Mouse (Mus musculus) erythroid progenitor cell, adult 5-6 weeks (primary cell): ENCODE results near the gene Tcf7. TPM values are rescaled to one million over a fixed set of nuclear protein-coding genes. Genes with fewer than 3 reads are reported as not detected.

ENCODE experiments used
- ATAC-seq: replicated peaks from 2 replicates; pipeline ENCODE4 v1.8.0; 2016; ENCODE audit warnings: moderate number of reproducible peaks, mild to moderate bottlenecking, moderate TSS enrichment, inconsistent platforms; ENCODE audit not compliant: poor library complexity, low FRiP score, severe bottlenecking
- total RNA-seq, 2 experiments: library from RNA; stranded (forward) in 1 of 2; stranded (reverse) in 1 of 2; fragments of 150-400 nt in 1 of 2; fragments of 186-747, 209-891 nt in 1 of 2; gene quantifications; 2 replicates each; pipeline versions ENCODE4 v1.2.3 to v1.2.4; 2015 to 2017; ENCODE audit warnings: low replicate concordance in 2 of 2

Tcf7 gene
- total RNA-seq, 2 experiments from 2014 or later = 1.4 to 22.6 TPM

DNA sequence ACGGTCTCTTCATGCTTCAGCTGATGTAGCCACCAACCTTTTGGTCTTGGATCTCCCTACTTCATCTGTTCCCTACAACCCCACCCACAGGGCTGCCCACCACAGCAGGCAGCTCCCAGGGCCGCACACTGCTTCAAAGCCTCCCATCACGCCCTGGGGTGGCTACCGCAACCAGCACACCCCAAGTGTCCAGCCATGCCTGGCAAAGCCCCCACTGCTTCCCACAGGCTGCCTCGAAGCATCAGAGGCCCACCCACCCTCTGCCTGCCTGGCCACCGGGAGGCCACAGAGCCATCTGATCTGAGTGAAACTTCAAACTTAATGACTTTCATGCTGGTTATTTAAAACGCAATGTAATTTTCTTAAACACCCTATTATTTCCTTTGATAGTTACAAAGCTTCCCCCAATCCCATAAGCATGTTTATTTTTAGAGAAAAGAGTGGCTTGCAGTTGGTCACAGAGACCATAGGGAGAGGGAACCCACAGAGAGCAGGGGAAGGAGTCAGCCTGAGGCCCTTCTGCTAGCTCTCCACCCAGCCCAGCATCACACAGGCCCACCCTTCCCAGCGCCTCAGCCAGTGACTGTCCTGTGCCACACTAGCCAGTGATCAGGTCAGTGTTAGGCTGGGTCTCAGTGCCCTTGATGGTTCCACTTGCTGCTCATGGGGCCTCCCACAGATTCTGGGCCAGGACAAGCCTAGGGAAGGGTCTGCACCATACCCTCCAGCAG is 10.9 kb downstream of the Tcf7 start:
- ATAC-seq = no peak

DNA sequence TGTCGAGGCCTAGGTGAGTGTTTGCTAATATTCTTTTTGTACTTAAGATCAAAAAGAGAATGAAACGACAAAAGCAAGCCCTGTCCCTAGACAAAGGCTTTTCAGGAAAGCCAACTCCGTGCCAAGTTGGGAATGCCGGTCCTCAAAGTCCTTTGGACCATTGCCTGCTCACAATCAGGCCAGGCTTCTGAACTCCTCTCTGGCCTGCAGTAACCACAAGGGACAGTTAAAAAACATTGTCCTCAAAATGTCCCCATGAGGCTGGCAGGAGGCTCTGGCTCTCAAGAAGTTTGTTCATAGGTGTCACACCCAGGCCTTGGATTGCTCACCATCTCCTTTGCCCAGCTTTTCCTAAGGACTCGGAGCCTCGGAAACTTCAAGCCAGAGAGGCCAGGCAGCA is 13.0 kb downstream of the Tcf7 start:
- no peak for ATAC-seq

DNA sequence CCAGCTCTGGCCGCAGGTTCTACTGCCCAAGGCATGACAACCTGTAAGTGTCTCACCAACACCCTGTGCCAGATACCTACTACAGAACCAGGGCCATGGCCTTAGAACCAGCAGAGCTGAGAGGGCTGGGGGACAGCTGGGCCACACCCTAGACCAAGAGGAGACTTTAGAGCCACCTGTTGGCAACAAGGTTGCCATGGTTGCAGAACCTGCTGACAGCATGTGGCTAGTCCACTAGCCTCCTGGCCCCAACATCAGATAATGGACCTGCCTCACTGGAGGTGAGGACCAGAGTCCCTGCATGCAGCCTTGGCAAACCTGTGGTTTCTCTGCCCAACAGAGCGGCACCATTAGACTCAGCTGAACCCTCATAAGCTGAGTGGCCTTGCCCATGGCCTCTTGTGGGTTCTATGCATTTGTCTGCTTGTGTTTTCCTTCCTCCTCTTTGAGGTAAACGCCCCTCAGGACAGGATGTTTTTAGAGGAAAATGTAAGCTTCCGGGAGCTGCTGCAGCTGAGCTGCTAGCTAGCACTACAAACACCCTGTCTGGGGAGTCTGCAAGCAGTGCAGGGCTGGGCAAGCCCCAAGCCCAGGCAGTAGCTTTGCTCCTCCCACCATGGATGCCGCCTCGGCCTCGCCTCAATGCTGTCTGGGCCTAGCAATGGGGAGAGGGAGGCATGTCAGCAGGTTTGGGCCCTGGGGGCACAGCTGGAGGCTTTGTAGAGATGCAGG is 14.5 kb downstream of the Tcf7 start:
- no peak for ATAC-seq

DNA sequence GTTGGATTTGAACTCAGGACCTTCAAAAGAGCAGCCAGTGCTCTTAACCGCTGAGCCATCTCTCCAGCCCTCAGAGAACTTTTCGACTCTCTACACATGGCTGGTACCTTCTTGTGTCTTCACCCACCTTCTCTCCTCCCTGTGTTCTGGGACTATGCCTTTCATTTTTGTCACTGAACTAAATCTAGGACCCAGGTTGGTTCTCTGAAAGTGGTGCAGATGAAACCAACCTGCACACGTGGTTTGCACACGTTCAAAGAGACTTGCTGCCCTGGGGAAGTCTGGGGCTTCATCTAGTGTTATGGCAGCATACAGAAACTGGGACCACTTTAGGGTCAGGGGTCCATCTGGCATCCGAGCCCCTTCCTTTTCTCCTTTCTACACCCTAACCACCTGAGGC is 15.5 kb downstream of the Tcf7 start:
- no peak for ATAC-seq

DNA sequence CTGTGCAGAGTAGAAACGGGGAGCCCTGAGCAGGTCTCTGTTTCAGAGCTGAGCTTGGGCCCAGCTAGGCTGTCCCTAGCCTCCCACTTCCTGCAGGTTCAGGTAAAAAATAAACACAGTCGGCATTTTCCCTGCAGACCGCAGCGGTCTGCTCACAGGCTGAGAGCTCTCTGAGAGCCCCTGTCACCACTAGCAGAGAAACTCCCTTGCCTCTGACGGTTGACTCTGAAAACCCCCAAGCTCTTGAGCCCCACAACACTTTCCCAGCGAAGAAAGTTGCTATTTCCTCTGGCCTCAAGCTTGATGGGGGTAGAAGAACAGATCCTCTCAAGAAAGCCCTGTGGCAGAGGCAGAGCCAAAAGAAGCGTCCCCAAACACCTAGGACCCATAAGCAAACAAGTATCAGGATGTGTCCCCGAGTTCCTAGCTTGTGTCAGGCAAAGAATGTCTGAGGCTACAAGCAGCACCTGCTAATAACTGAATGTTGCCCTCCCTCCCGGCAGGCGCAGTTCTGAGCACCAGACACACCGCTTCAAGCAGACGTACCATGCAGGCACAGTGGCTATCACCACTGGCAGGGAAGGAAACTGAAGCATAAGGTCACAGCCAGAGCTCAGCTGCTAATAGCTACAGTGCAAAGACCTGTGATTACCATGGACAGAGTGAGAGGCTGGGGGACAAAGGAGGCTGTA is 17.1 kb downstream of the Tcf7 start:
- ATAC-seq = no peak

DNA sequence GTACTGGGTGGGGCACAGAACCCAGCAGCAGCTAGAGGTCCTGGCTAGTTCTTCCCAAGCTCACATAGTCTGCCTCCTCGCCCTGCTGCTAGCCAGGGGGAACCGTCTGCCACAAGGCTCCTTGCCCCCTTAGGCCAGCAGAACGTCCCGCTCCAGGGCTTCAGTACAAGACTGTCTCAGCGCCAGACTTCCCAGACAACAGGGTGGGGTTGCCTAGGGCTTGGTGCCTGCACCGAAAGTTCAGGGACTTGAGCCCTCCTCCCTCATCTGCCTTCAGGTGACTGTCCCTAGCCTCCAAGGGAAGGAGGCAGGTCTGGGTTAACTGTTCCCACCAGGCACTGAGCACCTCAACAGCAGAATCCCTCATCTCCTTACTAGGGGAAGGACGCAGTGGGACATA is 17.9 kb downstream of the Tcf7 start:
- ATAC-seq = no peak

DNA sequence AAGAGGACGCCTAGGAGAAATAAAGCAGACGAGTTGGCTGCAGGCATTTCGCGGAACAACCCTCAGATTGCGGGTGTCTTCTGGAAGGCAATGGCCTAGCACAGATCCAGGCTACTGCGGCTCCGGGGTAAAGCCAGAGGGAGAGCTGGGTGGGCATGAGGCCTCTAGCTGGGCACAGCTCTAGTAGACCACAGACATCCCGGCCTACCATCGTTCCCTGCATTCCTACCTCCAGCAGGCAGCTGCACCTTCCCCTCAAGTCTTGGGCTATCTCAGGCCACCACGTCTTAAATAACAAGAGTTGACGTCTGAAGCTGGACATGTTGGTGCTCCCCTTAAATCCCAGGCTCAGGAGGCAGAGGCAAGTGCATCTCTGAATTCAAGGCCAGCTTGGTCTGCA is 20.5 kb downstream of the Tcf7 start:
- no peak for ATAC-seq

DNA sequence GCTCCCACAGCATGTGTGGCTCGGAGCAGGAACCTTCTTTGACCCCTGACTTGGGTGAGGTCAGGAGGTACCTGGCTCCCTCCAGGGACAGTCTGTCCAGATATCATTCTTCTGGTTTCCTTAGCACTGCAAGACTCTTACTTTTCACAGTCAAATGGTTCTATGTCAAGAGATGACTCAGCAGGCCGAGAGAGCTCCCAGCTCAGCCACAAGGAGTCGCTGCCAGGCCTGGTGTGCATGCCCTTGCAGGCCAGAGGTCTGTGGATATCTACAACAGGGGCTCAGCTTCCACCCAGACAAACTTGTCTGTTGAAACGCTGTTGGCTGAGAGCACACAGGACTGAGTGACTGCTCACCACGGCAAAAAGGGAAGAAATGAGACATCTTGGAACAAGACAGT is 20.9 kb downstream of the Tcf7 start:
- ATAC-seq = no peak

DNA sequence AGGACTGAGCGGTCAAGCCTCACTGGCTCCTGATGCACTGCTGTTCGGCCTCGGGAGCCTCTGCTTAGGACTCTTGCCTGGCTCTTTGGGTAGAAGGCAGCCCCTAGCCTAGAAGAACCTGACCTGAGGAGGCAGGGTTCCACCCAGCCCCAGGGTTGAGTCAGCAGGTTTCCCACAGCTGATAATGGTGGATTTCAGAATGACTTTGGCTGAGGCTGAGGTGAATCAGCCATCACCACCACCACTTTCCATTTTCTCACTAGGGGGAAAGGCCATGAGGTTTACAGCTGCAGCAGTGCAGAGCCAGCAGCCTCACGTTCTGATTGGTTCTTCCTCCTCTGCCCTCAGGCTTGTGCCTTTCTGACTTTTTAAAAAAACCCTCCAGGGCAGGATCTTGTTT is 21.9 kb downstream of the Tcf7 start:
- no peak for ATAC-seq

DNA sequence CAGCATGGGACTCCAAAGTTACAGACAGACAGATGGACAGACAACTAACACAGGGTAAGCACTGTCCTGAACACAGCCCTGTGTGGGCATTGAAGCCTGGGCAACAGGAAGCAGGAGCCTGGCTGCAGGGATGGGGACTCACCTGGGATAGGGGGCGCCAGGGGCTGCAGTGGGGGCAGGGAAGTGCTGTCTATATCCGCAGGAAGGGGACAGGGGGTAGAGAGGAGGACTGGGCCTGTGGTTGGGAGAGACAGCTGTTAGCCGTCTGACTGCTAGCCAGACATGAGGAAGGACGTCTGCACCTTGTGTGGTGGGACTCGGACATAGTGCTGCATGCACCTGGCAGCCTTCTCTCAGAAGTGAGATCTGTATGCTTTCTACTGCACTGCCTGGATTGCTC is 24.1 kb downstream of the Tcf7 start:
- no peak for ATAC-seq

DNA sequence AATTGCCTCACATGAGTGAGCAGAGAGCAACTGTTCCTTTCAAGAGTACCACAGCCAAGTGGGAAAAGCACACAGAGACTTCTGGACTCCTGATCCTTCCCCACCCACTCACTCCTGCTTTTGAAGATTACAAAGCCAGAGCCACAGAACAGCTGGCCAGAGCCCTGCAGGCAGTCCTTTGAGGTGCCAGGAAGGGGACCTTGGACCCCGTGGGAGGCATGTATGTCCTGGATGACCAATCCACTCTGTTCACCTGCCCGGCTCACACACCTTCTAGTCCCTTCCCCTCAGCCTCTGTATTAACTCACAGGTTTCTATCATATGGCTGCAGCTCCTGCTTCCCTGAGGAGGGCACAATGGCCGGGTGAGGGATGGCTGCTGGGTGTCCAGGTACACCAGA is 25.4 kb downstream of the Tcf7 start:
- no peak for ATAC-seq

DNA sequence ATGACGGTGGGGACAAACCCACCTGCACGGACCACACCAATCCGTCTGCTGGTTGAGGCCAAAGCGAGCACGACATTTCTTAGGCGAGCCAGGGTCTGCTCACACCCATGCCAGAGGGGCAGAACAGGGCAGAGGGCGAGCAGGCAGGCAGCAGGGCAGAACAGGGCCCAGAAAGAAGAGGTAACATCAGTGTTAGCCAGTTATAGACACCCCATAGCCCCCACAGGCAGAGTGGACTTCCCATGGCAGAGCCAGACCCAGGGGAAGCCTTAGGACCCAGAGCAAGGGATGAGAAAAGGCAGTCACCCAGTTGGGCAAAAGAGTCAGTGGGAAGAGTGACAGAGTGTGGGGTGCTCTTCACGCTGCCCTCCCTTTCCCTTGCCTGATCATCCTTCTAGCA is 27.7 kb downstream of the Tcf7 start:
- no peak for ATAC-seq

DNA sequence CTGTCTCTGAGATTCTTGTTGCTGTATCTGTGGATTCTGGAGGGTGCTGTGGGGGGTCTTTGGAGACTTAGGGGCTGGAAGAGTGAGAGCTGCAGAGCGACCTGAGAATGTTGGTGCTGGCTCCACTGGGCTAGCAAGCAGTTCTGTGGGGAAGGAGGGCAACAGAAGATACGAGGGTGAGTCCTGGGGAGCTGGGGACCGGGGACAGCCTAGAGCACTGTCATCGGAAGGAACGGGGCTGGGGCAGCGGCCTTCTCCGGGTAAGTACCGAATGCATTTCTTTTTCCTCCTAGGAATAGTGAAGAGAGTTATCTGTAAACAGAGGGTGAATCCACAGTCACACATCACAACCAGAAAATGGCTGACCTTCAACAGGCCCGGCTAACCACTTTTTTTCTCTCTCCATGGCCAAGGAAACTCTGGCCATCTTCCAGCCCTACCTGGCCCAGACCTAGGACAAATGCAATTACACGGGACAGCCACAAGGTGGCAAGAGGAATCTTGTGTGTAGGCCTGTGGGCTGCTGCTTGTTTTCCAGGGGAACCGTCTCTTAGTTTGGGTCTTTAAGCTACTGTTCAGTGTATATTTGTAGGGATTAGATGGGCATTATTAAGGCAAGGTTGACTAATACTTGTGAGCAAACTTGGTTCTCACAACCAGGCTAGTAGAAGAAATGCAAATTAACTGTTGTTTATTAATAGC is 29.0 kb downstream of the Tcf7 start:
- peak; percentile 73 for ATAC-seq

DNA sequence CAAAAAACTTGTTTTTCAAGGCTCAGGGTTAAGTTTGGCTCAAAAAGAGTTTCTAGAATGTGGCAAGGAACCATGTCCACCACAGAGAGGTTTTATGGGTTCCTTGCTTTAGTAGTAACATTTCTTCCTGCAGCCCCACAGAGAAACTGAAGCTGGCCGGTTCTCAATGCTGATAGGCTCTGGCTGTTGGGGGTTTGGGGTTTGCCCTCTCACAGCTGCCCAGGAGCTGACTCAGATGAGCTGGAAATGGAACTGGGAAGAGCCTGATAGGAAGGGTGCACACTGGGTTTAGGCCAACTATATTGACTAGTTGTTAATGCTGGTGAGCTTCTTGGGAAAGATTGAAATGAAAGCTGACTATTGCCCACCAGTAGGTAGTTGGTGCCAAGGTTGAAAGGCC is 30.1 kb downstream of the Tcf7 start:
- ATAC-seq = no peak

DNA sequence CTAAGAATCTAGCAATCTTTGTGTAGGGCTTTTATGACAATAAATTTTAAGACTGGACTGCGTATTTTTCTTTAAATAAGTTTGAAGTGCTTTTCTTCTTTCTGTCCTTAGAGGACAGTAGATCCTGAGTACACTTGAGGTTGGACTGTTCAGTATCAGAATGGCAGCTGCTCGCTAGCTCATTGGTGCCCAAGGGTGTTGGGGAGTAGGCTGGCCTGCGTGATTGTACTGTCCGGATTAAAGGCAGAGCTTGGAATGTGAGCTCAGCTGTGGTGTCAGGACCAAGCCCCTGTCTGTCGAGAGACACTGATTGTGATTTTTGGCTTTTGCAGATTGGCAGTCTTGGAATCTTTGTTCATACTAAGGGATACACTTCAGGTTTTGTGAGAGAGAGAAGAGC is 31.0 kb downstream of the Tcf7 start:
- no peak for ATAC-seq

DNA sequence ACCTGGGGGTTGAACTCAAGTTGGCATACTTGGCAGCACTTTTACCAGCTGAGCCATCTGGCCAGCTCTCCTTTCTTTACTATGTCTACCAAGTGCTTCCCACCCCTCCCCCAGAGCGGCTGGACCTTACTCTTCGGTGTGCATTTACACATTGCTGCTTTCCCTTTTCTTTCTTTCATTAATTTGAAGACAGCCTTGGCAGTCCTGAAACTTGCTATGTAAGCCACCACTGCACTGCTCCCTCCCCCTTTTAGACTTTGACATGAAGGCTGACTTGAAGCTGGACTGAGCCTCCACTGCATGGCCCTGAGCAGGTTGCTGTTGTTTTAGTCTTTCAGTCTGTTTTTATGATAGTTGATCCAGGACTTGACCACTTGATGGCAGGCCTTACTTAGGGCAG is 33.4 kb downstream of the Tcf7 start:
- ATAC-seq = no peak

DNA sequence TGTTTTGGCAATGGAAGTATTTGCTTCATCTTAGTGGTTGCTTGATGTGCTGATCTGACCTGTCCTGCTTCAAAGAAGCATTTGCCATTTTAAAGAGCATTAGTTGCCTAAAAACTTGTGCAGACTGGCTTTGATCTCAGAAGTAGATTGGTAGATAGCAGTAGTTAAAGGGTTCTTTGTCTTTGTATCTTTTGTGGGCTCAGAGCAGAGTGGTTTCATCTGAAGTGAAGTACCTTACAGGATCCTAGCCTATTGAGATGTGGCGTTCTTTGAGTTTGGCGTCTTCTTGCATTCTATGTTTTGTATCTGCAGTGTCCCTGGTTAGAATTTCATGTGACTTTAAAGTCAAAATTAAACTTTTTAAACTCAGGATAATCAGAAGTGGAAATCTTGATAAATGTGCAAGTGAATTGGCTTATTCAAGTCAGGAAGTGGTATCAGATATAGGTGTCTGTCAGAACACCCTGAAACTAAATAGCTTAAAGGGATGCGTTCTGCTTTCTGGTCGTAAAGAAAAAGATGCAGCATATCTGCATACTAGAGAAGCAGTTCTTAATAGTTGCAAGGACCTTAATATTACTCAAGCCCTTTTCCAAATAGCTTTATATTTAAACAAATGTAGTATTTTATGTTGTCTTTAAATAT is 41.8 kb downstream of the Tcf7 start:
- ATAC-seq = no peak

DNA sequence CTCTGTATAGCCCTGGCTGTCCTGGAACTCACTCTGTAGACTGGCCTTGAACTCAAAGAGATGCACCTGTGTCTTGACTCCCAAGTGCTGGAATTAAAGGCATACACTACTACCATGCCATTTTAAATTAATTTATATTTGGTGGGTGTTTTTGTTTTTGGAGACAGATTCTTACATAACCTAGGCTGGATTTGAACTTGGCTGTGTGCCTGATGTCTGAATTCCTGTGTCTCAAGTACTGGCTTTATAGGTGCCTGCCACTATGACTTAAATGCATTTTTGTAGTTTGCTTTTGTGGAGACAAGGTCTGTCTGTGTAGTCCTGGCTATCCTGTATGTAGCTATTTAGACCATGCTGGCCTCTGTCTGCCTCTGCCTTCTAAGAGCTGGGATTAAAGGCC is 48.3 kb downstream of the Tcf7 start:
- no peak for ATAC-seq

DNA sequence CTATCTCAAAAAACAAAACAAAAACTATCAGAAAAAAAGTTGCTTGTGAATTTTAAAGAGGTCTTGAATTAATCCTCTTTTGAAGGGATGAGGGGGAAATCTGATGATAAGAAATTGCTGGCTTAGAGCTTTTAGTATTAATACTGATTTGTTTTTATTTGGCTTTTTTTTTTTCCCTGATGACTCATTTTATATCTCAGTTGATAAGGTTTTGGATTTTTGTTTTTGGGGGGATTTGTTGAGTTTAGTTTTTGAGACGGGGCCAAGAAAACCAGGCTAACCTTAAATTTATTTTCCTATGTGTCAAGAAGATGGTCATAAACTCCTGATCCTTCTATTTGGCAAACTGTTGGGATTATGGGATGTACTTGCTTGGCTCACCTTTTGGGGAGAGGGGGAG is 48.9 kb downstream of the Tcf7 start:
- no peak for ATAC-seq

DNA sequence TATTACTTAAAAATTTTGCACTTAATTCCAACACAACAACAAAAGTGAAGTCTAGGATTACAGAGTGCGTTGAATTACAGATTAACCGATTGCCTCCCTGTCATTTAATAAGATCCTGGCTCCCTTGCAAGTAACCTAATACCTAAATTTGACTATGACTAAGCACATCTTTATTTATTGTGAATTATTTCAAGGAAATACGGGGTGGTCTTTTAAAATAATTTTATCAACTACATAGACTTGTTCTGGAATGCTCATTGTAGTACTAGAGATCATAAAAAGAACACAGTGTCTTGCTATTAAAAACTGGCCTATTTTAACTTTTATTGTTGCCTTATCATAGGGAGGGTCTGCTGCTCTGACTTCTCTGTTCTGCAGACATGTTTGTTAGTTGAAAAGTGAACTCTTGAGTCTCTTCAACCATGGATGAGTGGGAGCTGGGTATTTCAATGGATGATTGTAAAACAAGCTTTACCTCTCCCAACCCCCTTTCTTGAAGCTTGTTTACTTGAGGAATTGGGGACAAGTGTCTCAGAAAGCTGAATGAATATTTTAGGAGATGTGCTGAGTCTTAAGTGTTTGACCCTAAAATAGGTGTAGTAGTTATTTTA is 49.7 kb downstream of the Tcf7 start:
- no peak for ATAC-seq
